Mouse (Mus musculus) liver, adult 2 months (tissue): ENCODE results near the gene Pjvk.

Experiments used
- CTCF ChIP-seq: fragments of 200-500 bp; IDR thresholded peaks from 2 replicates; pipeline ENCODE4 v1.5.1; 2011; ENCODE audit warnings: low read depth, low read length, control low read depth
- POLR2A ChIP-seq: fragments of 200-500 bp; IDR thresholded peaks from 2 replicates; pipeline ENCODE4 v1.6.1; 2011; ENCODE audit warnings: low read length, control low read depth; ENCODE audit not compliant: insufficient read depth; ENCODE audit errors: extremely low read depth

DNA sequence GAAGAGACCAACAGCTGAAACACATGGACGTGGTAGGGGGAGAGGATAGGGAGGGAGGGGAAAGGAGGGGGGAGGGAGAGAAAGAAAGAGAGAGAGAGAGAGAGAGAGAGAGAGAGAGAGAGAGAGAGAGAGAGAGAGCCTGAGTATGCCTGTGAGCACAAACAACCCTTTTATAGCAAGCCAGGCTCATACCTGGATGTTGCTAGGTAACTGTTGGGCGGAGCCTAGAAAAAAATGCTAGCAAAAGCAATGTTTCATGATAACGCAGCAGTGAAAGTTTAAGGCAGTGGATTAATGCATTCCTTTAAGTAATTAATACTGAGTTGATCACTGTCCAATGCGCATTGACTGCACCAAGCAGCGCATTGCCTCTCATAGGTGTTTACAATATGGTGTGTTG is 6.4 kb downstream of the Pjvk start:
- TF ChIP-seq CTCF (no peak), POLR2A (no peak)
